Mouse (Mus musculus): ENCODE measurements at regions not wholly inside any gene's neighbourhood (a gene's known extent, or its start where the extent isn't known, plus 50 kb on each side); places are given as distances from the start of the nearest gene placed in this dataset.

DNA sequence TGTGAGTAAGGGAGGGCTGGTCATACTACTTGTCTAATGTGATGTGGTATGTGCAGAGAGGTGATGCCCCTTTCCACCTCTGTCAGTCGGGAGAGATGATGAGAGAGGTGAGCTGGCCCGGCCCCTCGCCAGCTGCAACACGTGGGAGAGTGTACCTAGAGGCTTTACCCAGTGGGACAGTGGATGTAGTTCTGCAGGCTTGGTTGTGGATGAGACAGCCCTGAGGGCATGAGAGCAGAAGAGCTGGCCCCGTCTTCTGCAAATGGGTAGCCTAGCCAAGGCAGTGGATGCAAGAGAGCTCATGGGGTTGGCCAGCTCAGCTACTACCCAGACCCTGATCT lies 88.1 kb upstream of the Gnai1 start:
- H3K79me2 ChIP-seq (replicated peaks; ENCODE audit: control insufficient read depth, insufficient read depth, low read length), result no peaks in the 10 kb centered on the region
- WGBS, result 79% methylated on average over 5 of the region's 5 CpGs
- H3K9ac ChIP-seq (ENCODE audit: low read depth, low read length), result no peak overlapping the region
- H3K27ac ChIP-seq, result no peak overlapping the region
- H3K27me3 ChIP-seq (ENCODE audit: control insufficient read depth, insufficient read depth, low read length), result no peaks in the 10 kb centered on the region
- no peak for TF ChIP-seq CTCF (IDR thresholded peaks at IDR 0.05)
- TF ChIP-seq POLR2A (IDR thresholded peaks at IDR 0.05; ENCODE audit: insufficient read depth, low read depth, low read length), result no peak
- TF ChIP-seq EP300 (IDR thresholded peaks at IDR 0.05; ENCODE audit: insufficient read depth, low read depth, low read length), result no peak
- no peak overlapping the region for H3K4me3 ChIP-seq
- H3K36me3 ChIP-seq (ENCODE audit: control insufficient read depth, insufficient read depth, low read length), result no peaks in the 10 kb centered on the region
- intact Hi-C loops (cut with DNase I), result loop anchor here (5.0 kb wide), 1 partner anchor 86 kb away; the partner anchor contains the start of gene Gnai1
- no peak for DNase-seq
- no peaks in the 10 kb centered on the region for H3K4me1 ChIP-seq (ENCODE audit: control insufficient read depth, insufficient read depth, low read length)

DNA sequence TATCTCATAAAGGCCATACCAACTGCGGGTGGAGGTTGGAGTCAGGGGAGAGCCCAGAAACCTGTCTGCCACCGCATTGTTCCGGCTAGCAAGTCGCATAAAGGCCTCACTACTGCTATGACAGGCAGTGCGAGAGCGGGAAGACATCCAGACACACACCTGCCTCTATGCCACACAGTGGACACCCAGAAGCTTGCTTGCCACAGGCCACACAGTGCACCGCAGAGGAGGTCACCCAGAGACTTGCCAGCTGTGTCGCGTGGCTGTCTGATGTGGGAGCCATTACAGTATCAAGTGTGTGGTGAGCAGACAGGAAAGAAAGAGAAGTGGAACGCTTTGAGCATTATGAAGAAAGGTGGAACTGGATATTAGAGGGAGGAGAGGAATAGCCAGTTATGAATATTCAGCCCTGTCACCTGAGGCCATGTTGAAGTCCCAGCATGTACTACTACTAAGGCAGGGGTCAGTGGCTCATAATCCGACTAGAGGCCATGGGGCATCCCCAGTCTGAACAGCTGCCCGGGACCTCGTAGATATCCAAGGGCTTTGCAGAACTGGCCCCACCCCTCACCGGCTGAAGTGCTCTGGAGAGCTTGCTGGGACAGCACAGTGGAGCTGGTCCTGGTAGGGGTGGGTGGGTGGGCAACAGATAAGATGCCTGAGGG lies 87.6 kb upstream of the Gnai1 start:
- Histone ChIP-seq H3K9ac (ENCODE audit: low read depth, low read length) (no peak overlapping the region), H3K36me3 (ENCODE audit: control insufficient read depth, insufficient read depth, low read length) (no peaks in the 10 kb centered on the region), H3K79me2 (replicated peaks; ENCODE audit: control insufficient read depth, insufficient read depth, low read length) (no peaks in the 10 kb centered on the region), H3K27ac (no peak overlapping the region), H3K27me3 (ENCODE audit: control insufficient read depth, insufficient read depth, low read length) (no peaks in the 10 kb centered on the region), H3K4me1 (ENCODE audit: control insufficient read depth, insufficient read depth, low read length) (no peaks in the 10 kb centered on the region), H3K4me3 (no peak overlapping the region)
- DNase-seq, result no peak
- TF ChIP-seq CTCF (IDR thresholded peaks at IDR 0.05) (no peak), EP300 (IDR thresholded peaks at IDR 0.05; ENCODE audit: insufficient read depth, low read depth, low read length) (no peak), POLR2A (IDR thresholded peaks at IDR 0.05; ENCODE audit: insufficient read depth, low read depth, low read length) (no peak)
- 83% methylated on average over 14 of the region's 14 CpGs for WGBS
- intact Hi-C loops (cut with DNase I), result loop anchor here (5.0 kb wide), 1 partner anchor 85 kb away; the partner anchor contains the start of gene Gnai1

DNA sequence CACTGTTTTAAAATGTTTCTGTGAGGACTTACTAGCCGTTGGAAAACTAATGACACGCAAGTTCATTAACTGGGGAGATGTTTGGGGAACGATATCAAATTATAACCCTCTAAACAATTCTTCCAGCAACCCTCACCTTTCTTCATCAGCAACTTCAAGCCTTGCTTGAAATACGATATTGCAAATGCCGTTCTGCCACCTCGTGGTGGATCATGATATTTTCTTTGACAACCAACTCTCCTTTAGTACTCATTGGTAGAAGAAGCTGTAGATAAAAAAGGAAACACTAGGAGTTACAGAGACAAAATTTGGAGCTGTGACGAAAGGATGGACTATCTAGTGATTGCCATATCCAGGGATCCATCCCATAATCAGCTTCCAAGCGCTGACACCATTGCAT lies 85.8 kb upstream of the Gnai1 start:
- DNase-seq, result peak; percentile 12 to 37
- Histone ChIP-seq H3K4me1 (ENCODE audit: control insufficient read depth, insufficient read depth, low read length) (no peaks in the 10 kb centered on the region), H3K36me3 (ENCODE audit: control insufficient read depth, insufficient read depth, low read length) (no peaks in the 10 kb centered on the region), H3K27ac (no peak overlapping the region), H3K79me2 (replicated peaks; ENCODE audit: control insufficient read depth, insufficient read depth, low read length) (no peaks in the 10 kb centered on the region), H3K4me3 (no peak overlapping the region), H3K9ac (ENCODE audit: low read depth, low read length) (no peak overlapping the region), H3K27me3 (ENCODE audit: control insufficient read depth, insufficient read depth, low read length) (no peaks in the 10 kb centered on the region)
- 12% methylated on average over 8 of the region's 8 CpGs for WGBS
- intact Hi-C loops (cut with DNase I), result loop anchor here (1.0 to 5.0 kb wide), 2 partner anchors 84 to 358 kb away; partner anchors contain the start of gene Gnai1
- TF ChIP-seq EP300 (IDR thresholded peaks at IDR 0.05; ENCODE audit: insufficient read depth, low read depth, low read length), result no peak
- peak; percentile 79 for TF ChIP-seq CTCF (IDR thresholded peaks at IDR 0.05)

DNA sequence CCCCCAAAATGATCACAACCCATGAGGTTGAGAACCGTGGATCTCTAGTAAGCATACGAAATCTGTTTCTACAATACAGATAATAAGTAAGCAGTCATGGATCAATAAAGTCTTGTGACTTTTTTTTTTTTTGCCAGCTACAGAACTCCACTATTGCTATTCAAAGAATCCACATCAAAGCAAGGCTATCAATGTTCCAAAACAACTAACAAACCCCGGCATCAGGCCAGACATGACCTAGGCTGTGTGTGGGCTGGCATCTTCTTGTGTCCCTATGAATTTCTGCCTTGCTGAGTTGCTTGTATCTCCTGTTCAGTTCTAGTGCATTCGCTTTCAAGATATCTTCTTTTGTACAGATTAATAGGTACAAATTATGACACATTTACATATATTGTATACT lies 79.8 kb upstream of the Gnai1 start:
- H3K4me1 ChIP-seq (ENCODE audit: control insufficient read depth, insufficient read depth, low read length), result no peaks in the 10 kb centered on the region
- WGBS, result 85% methylated on average over 4 of the region's 4 CpGs
- H3K4me3 ChIP-seq, result no peak overlapping the region
- no peaks in the 10 kb centered on the region for H3K27me3 ChIP-seq (ENCODE audit: control insufficient read depth, insufficient read depth, low read length)
- no peaks in the 10 kb centered on the region for H3K36me3 ChIP-seq (ENCODE audit: control insufficient read depth, insufficient read depth, low read length)
- no peak overlapping the region for H3K27ac ChIP-seq
- TF ChIP-seq EP300 (IDR thresholded peaks at IDR 0.05; ENCODE audit: insufficient read depth, low read depth, low read length), result no peak
- no peak for TF ChIP-seq CTCF (IDR thresholded peaks at IDR 0.05)
- no peak for TF ChIP-seq POLR2A (IDR thresholded peaks at IDR 0.05; ENCODE audit: insufficient read depth, low read depth, low read length)
- no peak for DNase-seq
- H3K9ac ChIP-seq (ENCODE audit: low read depth, low read length), result no peak overlapping the region
- no peaks in the 10 kb centered on the region for H3K79me2 ChIP-seq (replicated peaks; ENCODE audit: control insufficient read depth, insufficient read depth, low read length)
- intact Hi-C loops (cut with DNase I), result no loop called here

DNA sequence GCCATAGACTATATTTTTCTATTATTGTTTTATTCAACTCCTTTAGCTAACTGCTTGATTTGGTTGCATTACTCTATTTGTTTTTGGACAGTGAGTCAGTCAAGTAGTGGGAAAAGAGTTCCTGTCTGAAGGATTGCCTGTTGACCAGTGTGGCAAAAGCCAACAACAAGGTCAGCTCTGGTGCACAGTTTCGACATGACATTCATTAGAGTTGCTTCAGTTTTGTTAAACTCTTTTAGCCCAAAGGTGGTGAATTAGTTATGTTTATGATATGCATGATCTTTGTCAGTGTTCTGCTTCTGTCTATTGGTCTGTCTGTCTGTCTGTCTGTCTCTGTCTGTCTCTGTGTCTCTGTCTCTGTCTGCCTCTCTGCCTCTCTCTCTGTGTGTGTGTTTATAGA lies 79.1 kb upstream of the Gnai1 start:
- WGBS, result 81% methylated on average over 1 of the region's 1 CpGs
- Histone ChIP-seq H3K36me3 (ENCODE audit: control insufficient read depth, insufficient read depth, low read length) (no peaks in the 10 kb centered on the region), H3K79me2 (replicated peaks; ENCODE audit: control insufficient read depth, insufficient read depth, low read length) (no peaks in the 10 kb centered on the region), H3K4me3 (no peak overlapping the region), H3K27ac (no peak overlapping the region), H3K27me3 (ENCODE audit: control insufficient read depth, insufficient read depth, low read length) (no peaks in the 10 kb centered on the region), H3K9ac (ENCODE audit: low read depth, low read length) (no peak overlapping the region), H3K4me1 (ENCODE audit: control insufficient read depth, insufficient read depth, low read length) (no peaks in the 10 kb centered on the region)
- DNase-seq, result no peak
- TF ChIP-seq CTCF (IDR thresholded peaks at IDR 0.05) (no peak), POLR2A (IDR thresholded peaks at IDR 0.05; ENCODE audit: insufficient read depth, low read depth, low read length) (no peak), EP300 (IDR thresholded peaks at IDR 0.05; ENCODE audit: insufficient read depth, low read depth, low read length) (no peak)
- intact Hi-C loops (cut with DNase I), result no loop called here

DNA sequence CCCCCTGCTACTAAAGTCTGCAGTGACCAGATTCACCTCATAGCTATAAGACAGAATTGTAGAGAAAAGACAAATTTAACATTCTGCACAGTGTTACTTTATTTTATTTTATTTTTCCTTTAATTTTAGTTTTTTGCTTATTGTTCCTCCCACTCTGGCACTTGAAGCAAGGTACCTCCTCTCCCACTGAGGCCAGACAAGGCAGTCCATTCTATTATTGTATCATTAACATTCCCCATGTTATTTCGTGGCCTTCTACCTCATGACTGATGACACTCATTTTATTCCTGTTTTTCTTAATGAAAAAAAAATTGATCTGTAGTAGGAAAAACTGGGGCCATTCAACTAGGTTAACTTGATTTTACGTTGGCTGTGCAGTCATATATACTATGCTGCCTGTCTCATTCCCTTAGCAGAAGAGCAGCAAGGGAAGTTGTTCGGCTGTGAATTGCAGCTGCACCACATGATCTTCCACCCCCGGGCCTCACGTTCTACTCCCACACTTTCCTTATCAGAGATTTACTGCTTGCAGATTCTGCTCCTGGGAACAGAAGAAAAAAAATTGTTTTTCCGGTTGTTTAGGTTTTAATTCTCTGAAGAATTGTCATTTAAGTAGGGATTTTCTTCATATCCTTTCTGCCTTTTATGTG lies 76.1 kb upstream of the Gnai1 start:
- H3K27me3 ChIP-seq (ENCODE audit: control insufficient read depth, insufficient read depth, low read length), result no peaks in the 10 kb centered on the region
- H3K36me3 ChIP-seq (ENCODE audit: control insufficient read depth, insufficient read depth, low read length), result no peaks in the 10 kb centered on the region
- TF ChIP-seq CTCF (IDR thresholded peaks at IDR 0.05), result no peak
- intact Hi-C loops (cut with DNase I), result no loop called here
- H3K4me3 ChIP-seq, result no peak overlapping the region
- H3K4me1 ChIP-seq (ENCODE audit: control insufficient read depth, insufficient read depth, low read length), result no peaks in the 10 kb centered on the region
- no peak overlapping the region for H3K9ac ChIP-seq (ENCODE audit: low read depth, low read length)
- DNase-seq, result no peak
- H3K27ac ChIP-seq, result no peak overlapping the region
- no peaks in the 10 kb centered on the region for H3K79me2 ChIP-seq (replicated peaks; ENCODE audit: control insufficient read depth, insufficient read depth, low read length)
- 31% methylated on average over 6 of the region's 6 CpGs for WGBS

All from heart, adult 2 months (tissue).